Mouse (Mus musculus) hindbrain, embryonic 14.5 days (tissue): Measurements from ENCODE around the gene Pnma5. TPM values are rescaled to one million over a fixed set of nuclear protein-coding genes. Genes with fewer than 3 reads are reported as not detected.

Source experiments
- ATAC-seq: fragments of 200-750 bp; cut with Nextera tagmentation; 2 replicates; pipeline ENCODE4 v1.8.0; 2017; ENCODE audit warnings: moderate number of reproducible peaks, mild to moderate bottlenecking, moderate TSS enrichment, moderate library complexity; ENCODE audit not compliant: low FRiP score
- DNase-seq: peaks from one replicate; pipeline ENCODE4 v3.0.0-alpha.2; 2015; ENCODE audit warnings: low spot score
- H3K27ac ChIP-seq: fragments of 300-500 bp; sonication (generic); 2 replicates; pipeline ENCODE4 v1.5.1; 2014; ENCODE audit warnings: mild to moderate bottlenecking, moderate library complexity
- H3K27me3 ChIP-seq: fragments of 300-500 bp; sonication (generic); 2 replicates; pipeline ENCODE4 v1.6.1; 2014; ENCODE audit warnings: mild to moderate bottlenecking, low read length, mixed read lengths; ENCODE audit not compliant: control insufficient read depth, insufficient read depth
- H3K36me3 ChIP-seq: fragments of 300-500 bp; sonication (generic); replicated peaks from 2 replicates; pipeline ENCODE4 v1.6.1; 2014; ENCODE audit not compliant: control insufficient read depth, insufficient read depth
- H3K4me1 ChIP-seq: fragments of 300-500 bp; sonication (generic); replicated peaks from 2 replicates; pipeline ENCODE4 v1.6.1; 2014; ENCODE audit warnings: antibody characterized with exemption, low read length, mixed read lengths; ENCODE audit not compliant: control insufficient read depth, insufficient read depth
- H3K4me2 ChIP-seq: fragments of 300-500 bp; sonication (generic); replicated peaks from 2 replicates; pipeline ENCODE4 v1.6.1; 2014; ENCODE audit warnings: mild to moderate bottlenecking, moderate library complexity
- H3K4me3 ChIP-seq: fragments of 300-500 bp; sonication (generic); replicated peaks from 2 replicates; pipeline ENCODE4 v1.5.1; 2014; ENCODE audit warnings: mild to moderate bottlenecking, low read length
- H3K9ac ChIP-seq: fragments of 300-500 bp; sonication (generic); 2 replicates; pipeline ENCODE4 v1.6.1; 2014
- H3K9me3 ChIP-seq: fragments of 300-500 bp; sonication (generic); 2 replicates; pipeline ENCODE4 v1.6.1; 2016; ENCODE audit warnings: low read length; ENCODE audit not compliant: control insufficient read depth
- WGBS: fragments of 180-500 bp; shearing (Covaris S2); extraction: QIAGEN DNeasy Blood & Tissue Kit; methylation state at CpG from one replicate; pipeline ENCODE4 v1.1.7; 2014; 5-methylcytosine and 5-hydroxymethylcytosine counted together
- microRNA counts: library from miRNA; unstranded; fragments of <30 nt; microRNA quantifications from one replicate; lab custom pipeline; 2016
- microRNA-seq: library from miRNA; unstranded; fragments of <30 nt; microRNA quantifications from one replicate; pipeline ENCODE4, GENCODE M21; 2016
- polyA plus RNA-seq: library from polyadenylated mRNA; unstranded; fragments of >200 nt; fragmentation: Nextera tagmentation; extraction: Ambion mirVana; gene quantifications from 2 replicates; pipeline ENCODE4 v1.2.1, GENCODE M21; 2014

Gene Pnma5
- polyA plus RNA-seq, 1 experiment from 2014 or later = not detected

DNA sequence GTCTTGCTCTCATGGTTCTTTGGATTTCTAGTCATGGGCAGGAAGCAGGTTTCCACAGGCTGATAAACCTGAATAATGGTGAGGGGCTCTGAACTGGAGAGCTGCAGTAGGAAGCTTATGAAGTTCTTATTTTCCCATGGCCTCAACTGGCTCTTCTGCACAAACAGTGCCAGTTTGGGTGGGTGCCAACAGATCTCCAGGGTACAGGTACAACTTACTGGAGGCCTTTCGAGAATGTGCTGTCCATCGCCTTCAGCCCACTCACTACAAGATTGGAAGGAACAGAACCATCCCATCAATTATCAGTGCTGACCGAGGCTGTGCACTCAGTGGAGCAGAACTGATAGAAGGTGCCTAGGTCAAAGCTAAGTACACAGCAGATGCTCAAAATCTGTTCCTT is 48.5 kb downstream of the Pnma5 start:
- Histone ChIP-seq H3K4me2 (no peak overlapping the region), H3K36me3 (no peaks in the 10 kb centered on the region), H3K4me3 (no peak overlapping the region), H3K9me3 (no peaks in the 10 kb centered on the region), H3K27ac (no peak overlapping the region), H3K9ac (no peak overlapping the region), H3K27me3 (peaks cover 14% of the 10 kb centered on the region), H3K4me1 (no peaks in the 10 kb centered on the region)
- 90% methylated on average over 3 of the region's 3 CpGs for WGBS
- DNase-seq = no peak
- no peak for ATAC-seq

DNA sequence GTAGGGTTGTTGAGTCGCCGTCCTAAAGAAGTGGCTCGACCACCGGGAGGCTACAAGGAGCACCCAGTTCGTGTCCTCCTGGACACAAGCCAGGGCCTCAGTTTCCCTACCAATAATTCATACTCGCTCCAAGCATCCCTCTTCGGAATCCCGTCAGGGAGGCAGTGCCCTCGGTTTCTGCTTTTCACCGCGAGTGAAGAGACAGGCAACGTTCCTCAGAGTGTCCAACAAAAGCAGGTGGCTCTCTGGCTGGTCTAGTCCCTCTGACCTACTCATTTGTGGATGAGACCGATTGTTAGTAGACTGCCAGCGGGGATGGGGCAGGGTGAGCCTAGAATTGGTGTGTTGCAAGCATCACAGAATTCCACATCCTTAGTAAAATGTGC is 49.4 kb downstream of the Pnma5 start:
- Histone ChIP-seq H3K27ac (no peak overlapping the region), H3K4me3 (peak overlapping the region; percentile 33), H3K4me2 (peak overlapping the region; percentile 51), H3K4me1 (no peaks in the 10 kb centered on the region), H3K9me3 (no peaks in the 10 kb centered on the region), H3K9ac (no peak overlapping the region), H3K36me3 (no peaks in the 10 kb centered on the region), H3K27me3 (peaks cover 14% of the 10 kb centered on the region)
- 29% methylated on average over 14 of the region's 14 CpGs for WGBS
- ATAC-seq (no peak), DNase-seq (no peak)

DNA sequence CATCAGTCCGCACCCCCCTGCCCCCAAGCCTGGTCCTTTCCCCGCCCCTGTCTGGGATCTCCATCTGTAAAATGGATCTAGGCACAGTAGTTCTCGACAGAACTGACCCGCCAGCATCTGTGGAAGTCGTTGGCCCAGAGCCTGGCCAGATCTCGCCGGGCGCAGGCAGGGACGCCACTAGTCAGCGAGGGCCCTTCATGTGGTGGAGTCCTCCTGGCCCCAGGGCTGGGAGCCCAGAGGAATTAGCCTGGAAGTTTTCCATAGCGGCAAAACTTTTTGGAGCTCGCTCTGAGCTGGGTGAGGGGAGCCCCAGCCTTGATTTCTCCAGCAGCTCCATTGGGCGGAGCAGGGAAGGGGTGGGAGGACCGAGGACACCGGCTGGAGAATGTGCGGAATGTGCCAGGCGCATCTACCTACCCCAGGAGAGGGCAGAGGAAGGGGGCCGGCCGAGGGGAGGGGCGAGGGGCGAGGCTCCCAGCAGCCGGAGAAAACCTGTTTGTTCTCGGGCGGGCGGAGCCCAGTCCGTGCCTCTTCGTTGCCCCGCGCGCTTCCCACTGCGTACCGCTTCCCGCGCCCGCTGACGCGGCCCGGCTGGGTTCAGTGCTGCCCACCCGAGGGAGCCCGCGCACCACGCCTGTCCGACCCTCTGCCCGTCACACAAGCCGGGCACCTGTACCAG is 49.9 kb downstream of the Pnma5 start, which contains the start of gene Zfp185:
Zfp185 (plus strand) TSS at position 499 of the 679 bp plus-strand sequence.
- WGBS = 21% methylated on average over 23 of the region's 45 CpGs
- H3K4me3 ChIP-seq = peak within 1 kb of the TSS; percentile 33
- no peaks in the 10 kb centered on the region for H3K36me3 ChIP-seq
- no peak within 1 kb of the TSS for H3K27ac ChIP-seq
- ATAC-seq (peak; percentile 64), DNase-seq (no peak)
- peak within 1 kb of the TSS; percentile 51 for H3K4me2 ChIP-seq
- no peaks in the 10 kb centered on the region for H3K4me1 ChIP-seq
- H3K27me3 ChIP-seq = peaks cover 14% of the 10 kb centered on the region
- no peaks in the 10 kb centered on the region for H3K9me3 ChIP-seq
- no peak within 1 kb of the TSS for H3K9ac ChIP-seq

DNA sequence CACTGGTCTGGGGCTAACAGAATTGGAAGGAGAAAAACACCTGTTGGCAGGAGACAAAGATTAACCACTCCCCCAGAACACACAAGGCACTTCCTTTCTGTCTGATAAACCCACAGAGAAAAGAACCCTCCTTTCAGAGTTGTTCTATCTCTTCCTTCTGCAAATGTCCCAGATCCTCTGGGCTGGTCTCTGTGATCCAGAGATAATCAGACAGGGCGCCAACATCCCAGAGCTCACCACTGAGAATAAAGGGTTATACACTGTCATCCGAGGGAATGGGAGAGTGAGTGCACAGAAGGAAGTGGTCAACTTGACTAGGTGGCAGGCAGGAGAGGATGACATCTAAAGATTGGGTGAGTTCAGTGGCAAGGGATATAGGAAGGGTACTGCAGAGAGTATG is 51.3 kb downstream of the Pnma5 start:
- Histone ChIP-seq H3K4me2 (no peak overlapping the region), H3K36me3 (no peaks in the 10 kb centered on the region), H3K9me3 (no peaks in the 10 kb centered on the region), H3K4me1 (no peaks in the 10 kb centered on the region), H3K9ac (no peak overlapping the region), H3K27me3 (peaks cover 14% of the 10 kb centered on the region), H3K4me3 (no peak overlapping the region), H3K27ac (no peak overlapping the region)
- DNase-seq (no peak), ATAC-seq (no peak)
- WGBS = 87% methylated on average over 2 of the region's 2 CpGs

MicroRNAs within 50 kb of the gene (microRNA counts, 519-probe panel; counts per million panel counts)
- microRNA mmu-miR-2137 (lab: Ali Mortazavi, UCI) = not detected

Small RNA genes within 50 kb of the gene (microRNA-seq; reads per million reads assigned to microRNA genes)
- gene Mir2137 = 1.1 reads per million

Other genes with a start within 250 kb of the Pnma5 start
- gene Gabrq, start 211.9 kb downstream of the Pnma5 start, polyA plus RNA-seq = 3.8 and 6.4 TPM in 2 replicates
- 78.6 and 81.5 TPM in 2 replicates for gene Cetn2, start 118.7 kb downstream of the Pnma5 start, polyA plus RNA-seq
- 51.0 and 58.6 TPM in 2 replicates for gene Nsdhl, start 118.5 kb downstream of the Pnma5 start, polyA plus RNA-seq
- 1.2 and 1.4 TPM in 2 replicates for gene Zfp185, start 49.8 kb downstream of the Pnma5 start, polyA plus RNA-seq
- 2.8 and 4.4 TPM in 2 replicates for gene Pnma3, start 27.7 kb upstream of the Pnma5 start, polyA plus RNA-seq
- gene Xlr4a, start 45.4 kb upstream of the Pnma5 start, polyA plus RNA-seq = not detected in 2 replicates
- 4.8 and 7.7 TPM in 2 replicates for gene Xlr3a, start 60.0 kb upstream of the Pnma5 start, polyA plus RNA-seq
- 0.31 and 0.80 TPM in 2 replicates for gene Gm14685, start 79.9 kb upstream of the Pnma5 start, polyA plus RNA-seq
- gene Xlr5b, start 111.7 kb upstream of the Pnma5 start, polyA plus RNA-seq = not detected in 2 replicates
- gene DXBay18, start 112.3 kb upstream of the Pnma5 start, polyA plus RNA-seq = 0.59 TPM in 1 of 2 replicates, not detected in the other
- gene Spin2d, start 139.9 kb upstream of the Pnma5 start, polyA plus RNA-seq = not detected in 2 replicates
- 21.1 and 42.4 TPM in 2 replicates for gene Xlr3b, start 155.1 kb upstream of the Pnma5 start, polyA plus RNA-seq
- 0.38 and 0.63 TPM in 2 replicates for gene Xlr4b, start 177.2 kb upstream of the Pnma5 start, polyA plus RNA-seq
- 30.2 and 31.4 TPM in 2 replicates for gene F8a, start 191.2 kb upstream of the Pnma5 start, polyA plus RNA-seq
- gene Xlr4c, start 206.0 kb upstream of the Pnma5 start, polyA plus RNA-seq = 0.16 and 0.30 TPM in 2 replicates
- 0.23 and 0.46 TPM in 2 replicates for gene Xlr3c, start 228.3 kb upstream of the Pnma5 start, polyA plus RNA-seq